Mouse (Mus musculus): ENCODE results near the gene Olfr448.
A peak's percentile ranks its signal among the peaks of the same experiment; 100 is the strongest.

Olfr448 gene

DNA sequence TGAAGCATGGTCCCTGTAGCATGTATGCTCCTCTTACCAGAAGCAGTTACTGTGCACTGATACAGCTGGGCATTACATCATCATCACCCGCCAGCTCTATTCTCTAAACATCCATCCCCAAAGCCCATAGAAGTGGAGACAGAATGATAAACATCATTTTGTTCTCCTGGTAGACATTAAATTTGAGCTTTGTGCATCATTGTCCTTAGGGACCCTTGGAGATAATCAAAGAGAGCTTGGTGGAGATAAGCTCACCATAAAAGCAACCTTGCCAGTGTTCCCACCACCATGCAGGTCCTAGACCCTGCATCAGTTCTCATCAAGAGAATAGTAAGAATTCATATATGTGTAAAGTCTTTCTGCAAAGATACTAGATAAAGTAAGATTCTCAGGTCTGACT is at the start of gene Olfr448:
Olfr448 (plus strand) TSS at position 301 of the 400 bp plus-strand sequence.
- no peak for DNase-seq (ENCODE audit: extremely low read depth, low read depth)

DNA sequence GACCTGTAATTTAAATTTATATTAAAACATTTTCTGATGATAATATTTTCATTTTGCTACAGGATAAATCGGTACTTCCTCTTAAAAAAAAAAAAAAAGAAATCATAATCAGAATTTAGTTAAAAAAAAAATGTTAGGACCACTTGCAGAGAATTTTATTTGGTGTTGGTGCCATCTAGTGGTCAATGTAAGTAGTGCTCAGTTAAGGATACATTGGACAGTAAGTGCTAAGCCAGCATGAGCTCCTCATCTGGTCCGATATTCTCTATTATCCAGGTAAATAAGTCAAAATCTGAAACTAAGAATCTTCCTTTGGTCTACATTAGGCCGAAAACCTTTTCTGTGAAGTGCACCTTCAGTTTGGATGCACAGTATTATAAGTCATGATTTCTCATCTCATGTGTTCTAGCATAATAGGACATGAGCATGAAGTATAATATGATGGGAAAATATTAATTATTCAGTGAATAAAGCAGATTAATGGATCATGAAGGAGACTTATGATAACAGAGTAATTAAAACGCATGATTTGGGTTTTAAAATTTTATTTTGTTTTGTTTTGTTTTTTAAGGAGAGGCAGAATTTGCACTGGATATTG is 29.9 kb upstream of the Olfr448 start:
- peak; percentile 31 for DNase-seq (ENCODE audit: extremely low read depth, low read depth)

DNA sequence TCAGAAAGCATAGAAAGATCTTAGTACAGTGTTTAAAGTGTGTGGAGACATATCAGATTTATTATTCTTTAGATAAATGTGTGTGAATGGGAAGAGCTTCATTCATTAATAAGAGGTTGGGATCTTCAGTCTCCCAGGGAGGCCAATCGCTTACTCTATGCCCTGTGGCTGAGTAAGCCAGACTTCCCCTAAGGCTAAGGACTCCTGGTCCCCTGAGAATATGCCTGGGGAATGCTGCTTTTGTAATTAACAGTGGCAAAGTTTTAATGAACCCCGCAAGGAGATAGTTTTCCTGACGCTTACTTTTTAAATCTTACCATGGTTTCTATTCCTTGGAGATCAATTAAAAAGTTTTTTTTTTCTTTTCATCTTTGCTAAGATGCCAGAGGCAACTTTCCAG is 20.5 kb upstream of the Olfr448 start:
- DNase-seq (ENCODE audit: extremely low read depth, low read depth), result no peak

DNA sequence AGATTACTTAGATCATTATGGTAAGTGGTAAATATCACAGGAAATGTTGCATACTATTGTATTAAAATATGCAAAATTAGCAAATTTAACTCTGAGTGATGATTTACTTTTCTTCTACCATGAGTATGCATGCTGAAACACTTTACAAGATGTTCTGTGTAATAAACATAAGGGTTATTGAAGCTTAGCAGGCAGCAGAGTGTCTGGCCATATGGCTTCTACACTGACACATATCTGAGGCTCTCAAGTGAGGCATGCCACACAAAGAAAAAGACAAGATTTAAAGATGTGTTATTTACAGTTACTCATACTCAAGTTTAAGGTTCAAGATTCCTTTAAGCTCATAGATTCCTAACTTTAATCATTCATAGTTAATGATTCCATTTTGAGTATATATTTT is 13.9 kb upstream of the Olfr448 start:
- no peak for DNase-seq (ENCODE audit: extremely low read depth, low read depth)

DNA sequence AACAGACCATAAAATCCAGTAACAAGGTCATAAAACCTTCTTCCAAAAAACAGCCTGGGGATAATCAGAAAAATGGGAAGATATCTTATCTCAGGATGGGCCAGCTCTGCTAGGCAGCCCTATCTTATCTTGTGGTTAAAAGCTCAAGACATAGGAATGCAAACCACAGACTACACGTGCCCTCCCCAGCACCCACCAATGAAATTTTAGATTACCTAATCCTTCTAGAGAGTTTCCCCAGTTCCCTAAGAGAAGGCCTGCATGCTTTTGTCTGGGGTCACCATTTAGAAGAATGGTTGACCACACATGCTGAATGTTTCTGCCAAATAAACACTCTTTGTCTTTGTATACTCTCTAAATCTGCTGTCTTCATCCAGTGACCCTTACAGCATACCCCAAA is 10.1 kb downstream of the Olfr448 start:
- no peak for DNase-seq (ENCODE audit: extremely low read depth, low read depth)

DNA sequence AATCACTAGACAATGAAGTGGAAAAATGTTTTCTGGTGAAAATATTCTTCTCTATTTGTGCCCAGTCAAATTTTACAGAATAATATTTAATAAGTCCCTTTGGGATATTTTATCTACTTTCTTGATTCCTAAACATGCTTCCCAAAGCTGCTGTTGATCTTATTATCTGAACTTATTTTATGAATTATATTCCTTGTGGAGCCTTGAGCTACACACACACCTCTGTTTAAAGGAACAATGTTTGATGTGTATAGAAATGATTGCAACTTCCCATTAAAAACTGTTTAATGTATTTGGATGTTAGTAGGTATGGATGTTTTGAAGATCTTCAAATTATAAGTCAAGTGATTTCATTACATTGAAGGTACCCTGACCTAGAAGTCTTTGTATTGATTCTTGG is 18.3 kb downstream of the Olfr448 start, which contains the start of gene Olfr447:
Olfr447 (plus strand) TSS at position 301 of the 400 bp plus-strand sequence.
- DNase-seq (ENCODE audit: extremely low read depth, low read depth), result no peak

DNA sequence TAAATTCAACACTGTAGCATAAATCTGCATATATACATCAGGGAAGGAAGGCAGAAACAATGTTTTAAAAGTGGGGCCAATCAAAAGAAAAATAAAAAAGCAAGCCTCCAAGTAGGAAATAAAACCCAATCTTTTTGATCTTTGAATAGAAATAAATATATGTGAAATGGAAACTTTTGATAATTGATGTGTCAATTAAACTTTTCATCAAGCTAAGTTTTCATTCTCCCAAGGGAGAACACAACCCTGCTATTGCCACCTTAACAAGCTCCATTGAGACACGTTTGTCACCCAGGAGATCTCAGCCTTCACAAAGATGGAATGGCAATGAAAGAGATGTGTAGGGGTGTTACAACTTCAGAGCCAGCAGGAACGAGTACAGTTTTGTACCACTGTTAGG is 30.8 kb downstream of the Olfr448 start, which contains the start of gene Olfr446:
Olfr446 (plus strand) TSS at position 301 of the 400 bp plus-strand sequence.
- DNase-seq (ENCODE audit: extremely low read depth, low read depth), result no peak
